Mouse (Mus musculus) small intestine, adult 2 months (tissue): ENCODE results near the gene Nr4a1.

ENCODE experiments used
- CTCF ChIP-seq: fragments of 200-500 bp; IDR thresholded peaks from 2 replicates; pipeline ENCODE4 v1.5.1; 2012; ENCODE audit warnings: low read depth, mild to moderate bottlenecking, control low read depth, inconsistent platforms, low read length, moderate library complexity, mixed read lengths; ENCODE audit not compliant: insufficient replicate concordance, insufficient read length; ENCODE audit errors: extremely low read depth
- POLR2A ChIP-seq: fragments of 200-500 bp; IDR thresholded peaks from 2 replicates; pipeline ENCODE4 v1.6.1; 2012; ENCODE audit warnings: low read depth, mild to moderate bottlenecking, control low read depth, inconsistent platforms, low read length, moderate library complexity

DNA sequence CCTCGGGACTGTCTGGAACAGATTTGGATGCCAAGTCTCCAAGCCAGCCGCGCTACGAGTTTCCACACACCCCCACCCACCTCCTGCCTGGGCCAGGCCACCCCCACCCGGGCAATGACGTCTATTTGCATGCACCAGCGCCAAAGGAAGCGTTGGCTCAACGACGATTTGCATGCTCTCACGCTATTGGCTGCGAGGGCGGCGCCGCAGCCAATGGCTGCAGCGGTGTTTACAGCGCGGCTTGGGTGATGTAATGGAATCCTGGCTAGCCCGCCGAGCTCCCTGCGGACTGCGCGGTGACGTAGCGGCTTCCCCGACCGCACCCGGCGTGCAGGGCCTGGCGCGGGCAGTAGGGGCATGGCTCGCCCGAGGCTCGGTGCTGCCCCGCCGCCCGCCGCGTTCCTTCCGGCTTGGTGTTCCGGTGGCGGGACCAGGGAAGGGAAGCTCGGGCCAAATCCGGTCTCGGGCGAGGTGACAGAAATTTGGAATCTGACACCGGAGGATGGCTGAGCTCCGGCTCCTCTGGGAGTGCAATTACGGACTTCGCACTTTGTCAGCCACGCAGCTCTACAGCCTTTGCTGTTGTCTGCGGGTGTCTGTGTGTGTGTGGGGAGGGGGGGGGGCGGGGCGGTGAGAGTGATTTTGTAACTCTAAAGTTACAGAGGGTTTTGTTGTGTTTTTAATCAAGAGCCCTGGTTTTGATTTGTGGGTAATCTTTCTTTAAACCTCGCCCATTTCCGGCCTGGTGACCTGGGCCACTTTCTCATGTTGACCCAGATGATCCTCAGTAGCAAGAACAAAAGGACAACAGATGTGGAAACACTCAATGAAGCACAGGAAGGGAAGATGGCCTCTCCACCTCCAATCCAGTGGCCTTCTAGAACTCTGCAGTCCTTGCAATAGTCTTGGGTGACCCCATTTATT, 7.6 kb upstream of the Nr4a1 start:
- no peak; the same call in 1 of the 2 replicates for TF ChIP-seq POLR2A
- no peak for TF ChIP-seq CTCF
